13 mouse cellular contexts compared by ENCODE assay signal in genomic region chrX:59194149-59194548, GRCm38 (mm10).
A peak's percentile ranks its signal among the peaks of the same experiment; 100 is the strongest.
DNase-seq lines count a peak whose midpoint lies in the region; ATAC-seq and TF ChIP-seq lines count a peak whose summit lies in the region.
"Had no signal": no experiment of that assay in that cellular context is flagged by ENCODE, and none has a peak within 500 bp of the region (broad histone marks: within the 10 kb centered on the region; RNA-seq: fewer than 3 reads in every experiment).

No protein-coding gene starts in this region.

- no peaks in the 10 kb centered on the region for H3K9me3 ChIP-seq in liver, postnatal 0 days (ENCODE audit: low read length)
- H3K9me3 ChIP-seq in liver, embryonic 11.5 days (ENCODE audit: control insufficient read depth, low read length), result no peaks in the 10 kb centered on the region
- H3K9me3 ChIP-seq: forebrain, embryonic 15.5 days had no signal

- H3K27me3 ChIP-seq in heart, adult 2 months (ENCODE audit: control insufficient read depth, insufficient read depth, low read length), result no peaks in the 10 kb centered on the region
- no peaks in the 10 kb centered on the region for H3K27me3 ChIP-seq in liver, postnatal 0 days (ENCODE audit: insufficient read depth, low read length)
- no peaks in the 10 kb centered on the region for H3K27me3 ChIP-seq in liver, embryonic 11.5 days (replicated peaks; ENCODE audit: control insufficient read depth, insufficient read depth, low read length)
- H3K27me3 ChIP-seq in Patski, result peaks cover 53% of the 10 kb centered on the region
- H3K27me3 ChIP-seq: forebrain, embryonic 15.5 days had no signal

- CTCF ChIA-PET in Patski (lab: Charles Lee), result no interaction called here

- no peaks in the 10 kb centered on the region for H3K79me2 ChIP-seq in heart, adult 2 months (replicated peaks; ENCODE audit: control insufficient read depth, insufficient read depth, low read length)

- H3K36me3 ChIP-seq in heart, adult 2 months (ENCODE audit: control insufficient read depth, insufficient read depth, low read length), result no peaks in the 10 kb centered on the region
- no peaks in the 10 kb centered on the region for H3K36me3 ChIP-seq in liver, postnatal 0 days (replicated peaks; ENCODE audit: insufficient read depth, low read length)
- no peaks in the 10 kb centered on the region for H3K36me3 ChIP-seq in liver, embryonic 11.5 days (ENCODE audit: control insufficient read depth, insufficient read depth, low read length)
- H3K36me3 ChIP-seq: forebrain, embryonic 15.5 days had no signal

- in situ Hi-C loops in Patski (cut with MboI; ENCODE audit: low pct_unique_long_range_greater_than_20kb), result loop anchor here (10.0 to 25.0 kb wide), 2 partner anchors 831 to 1218 kb away; no protein-coding TSS in a partner anchor

- no peak overlapping the region for H3K27ac ChIP-seq in heart, adult 2 months
- no peak overlapping the region for H3K27ac ChIP-seq in liver, postnatal 0 days (ENCODE audit: low read depth)
- H3K27ac ChIP-seq in liver, embryonic 11.5 days (ENCODE audit: low read depth, low read length), result no peak overlapping the region
- H3K27ac ChIP-seq: forebrain, embryonic 15.5 days had no signal

- no peak overlapping the region for H3K4me2 ChIP-seq in liver, postnatal 0 days (ENCODE audit: low read depth, low read length)
- H3K4me2 ChIP-seq in liver, embryonic 11.5 days, result no peak overlapping the region
- H3K4me2 ChIP-seq: forebrain, embryonic 15.5 days had no signal

- H3K4me1 ChIP-seq in heart, adult 2 months (ENCODE audit: control insufficient read depth, insufficient read depth, low read length), result no peaks in the 10 kb centered on the region
- H3K4me1 ChIP-seq in liver, postnatal 0 days (ENCODE audit: insufficient read depth), result no peaks in the 10 kb centered on the region
- H3K4me1 ChIP-seq in liver, embryonic 11.5 days (replicated peaks; ENCODE audit: control insufficient read depth, insufficient read depth, low read length), result no peaks in the 10 kb centered on the region
- H3K4me1 ChIP-seq: forebrain, embryonic 15.5 days had no signal

- TF ChIP-seq EP300 in heart, adult 2 months (IDR thresholded peaks at IDR 0.05; ENCODE audit: insufficient read depth, low read depth, low read length), result no peak
- no peak for TF ChIP-seq EP300 in liver, postnatal 0 days (IDR thresholded peaks at IDR 0.05; ENCODE audit: low read depth)

- H3K9ac ChIP-seq in heart, adult 2 months (ENCODE audit: low read depth, low read length), result no peak overlapping the region
- H3K9ac ChIP-seq in liver, postnatal 0 days (replicated peaks), result no peak overlapping the region
- H3K9ac ChIP-seq in liver, embryonic 11.5 days (ENCODE audit: low read depth, low read length), result no peak overlapping the region
- H3K9ac ChIP-seq: forebrain, embryonic 15.5 days had no signal

- TF ChIP-seq CTCF in heart, adult 2 months (IDR thresholded peaks at IDR 0.05), result peak; percentile 62
- peak; percentile 21; the same call in 1 of the 2 replicates for TF ChIP-seq CTCF in liver, postnatal 0 days (IDR thresholded peaks at IDR 0.05; ENCODE audit: low read depth)
- peak; percentile 30 for TF ChIP-seq CTCF in Patski (IDR thresholded peaks at IDR 0.05)

- POLR2A ChIA-PET in Patski (lab: Charles Lee), result no interaction called here

- no peak overlapping the region for H3K4me3 ChIP-seq in heart, adult 2 months
- no peak overlapping the region for H3K4me3 ChIP-seq in liver, postnatal 0 days (ENCODE audit: low read depth, low read length)
- H3K4me3 ChIP-seq in liver, embryonic 11.5 days (ENCODE audit: low read depth, low read length), result no peak overlapping the region
- H3K4me3 ChIP-seq: forebrain, embryonic 15.5 days had no signal

- 68% methylated on average over 4 of the region's 4 CpGs for WGBS in heart, adult 2 months
- 61% methylated on average over 4 of the region's 4 CpGs for WGBS in liver, postnatal 0 days (ENCODE audit: insufficient replicate concordance)
- 69% methylated on average over 4 of the region's 4 CpGs for WGBS in liver, embryonic 11.5 days

- intact Hi-C loops in heart, adult 2 months (cut with DNase I), result loop anchor here (10.0 kb wide), 1 partner anchor 411 kb away; no protein-coding TSS in a partner anchor
- intact Hi-C loops in heart, postnatal 14 days (cut with DNase I), result loop anchor here (5.0 kb wide), 1 partner anchor 413 kb away; no protein-coding TSS in a partner anchor

- no peak for ATAC-seq in liver, postnatal 0 days
- no peak for ATAC-seq in liver, embryonic 11.5 days (replicated peaks; ENCODE audit: low FRiP score)
- ATAC-seq in Patski, result no peak

- DNase-seq in heart, adult 2 months, result no peak
- DNase-seq in heart, postnatal 14 days, result no peak
- no peak for DNase-seq in liver, postnatal 0 days
- no peak for DNase-seq in liver, embryonic 11.5 days (ENCODE audit: low spot score)
- no peak for DNase-seq in Patski (ENCODE audit: low read depth, low spot score)
- DNase-seq in induced T-regulatory cell, adult 2 months (ENCODE audit: low read depth), result peak; percentile 9
- no peak for DNase-seq in thymus, postnatal 10 days (ENCODE audit: low spot score in 2 of 2)
- DNase-seq in right cerebral cortex, adult 18-20 months, result no peak
- DNase-seq: heart, postnatal 10 days; kidney, adult 2 months; layer of hippocampus, postnatal 36 days; liver had no signal

- TF ChIP-seq POLR2A in heart, adult 2 months (IDR thresholded peaks at IDR 0.05; ENCODE audit: insufficient read depth, low read depth, low read length), result no peak
